Mouse (Mus musculus) erythroblast, embryonic 14.5 days (primary cell): Measurements from ENCODE around the gene Xrcc2. TPM values are rescaled to one million over a fixed set of nuclear protein-coding genes. Genes with fewer than 3 reads are reported as not detected.
"Not testable (repeated sequence)": the region's sequence is repeated elsewhere in the genome, so short reads cannot be mapped to it uniquely, and the experiment has no call there.

Source experiments
- H3K27me3 ChIP-seq: 2 replicates; pipeline ENCODE4 v1.6.1; 2012; ENCODE audit warnings: inconsistent platforms; ENCODE audit not compliant: control insufficient read depth
- H3K36me3 ChIP-seq: 2 replicates; pipeline ENCODE4 v1.6.1; 2012; ENCODE audit warnings: mild to moderate bottlenecking, inconsistent platforms; ENCODE audit not compliant: control insufficient read depth
- H3K4me1 ChIP-seq: 2 replicates; pipeline ENCODE4 v1.6.1; 2012; ENCODE audit warnings: inconsistent platforms; ENCODE audit not compliant: control insufficient read depth
- H3K4me3 ChIP-seq: replicated peaks from 2 replicates; pipeline ENCODE3; 2012; ENCODE audit warnings: moderate library complexity, mild to moderate bottlenecking, inconsistent platforms
- H3K9me3 ChIP-seq: 2 replicates; pipeline ENCODE4 v1.6.1; 2012; ENCODE audit warnings: low read length, inconsistent platforms, mixed read lengths; ENCODE audit not compliant: control insufficient read depth
- GATA1 ChIP-seq: IDR thresholded peaks from 2 replicates; pipeline ENCODE4 v1.6.1; 2012; ENCODE audit warnings: low read length, inconsistent platforms, mixed read lengths
- TAL1 ChIP-seq: IDR thresholded peaks from 3 replicates; pipeline ENCODE4 v1.6.1; 2012; ENCODE audit warnings: low read length, inconsistent platforms, mixed read lengths
- polyA plus RNA-seq: library from polyadenylated mRNA; stranded (reverse); fragments of >175 nt; gene quantifications from 2 replicates; pipeline ENCODE4 v1.2.3, GENCODE M21; 2012

The Xrcc2 gene
- 0.45 and 0.72 TPM in 2 replicates for polyA plus RNA-seq

- peak within 1 kb of the TSS; percentile 88 for H3K4me3 ChIP-seq
- no peak for TF ChIP-seq TAL1
- TF ChIP-seq GATA1 = no peak
Measured at GRCm38 (mm10) chr5:25705567-25706349, at the start of gene Xrcc2. Gene Xrcc2, minus strand, starts transcription at chr5:25705825.

DNA sequence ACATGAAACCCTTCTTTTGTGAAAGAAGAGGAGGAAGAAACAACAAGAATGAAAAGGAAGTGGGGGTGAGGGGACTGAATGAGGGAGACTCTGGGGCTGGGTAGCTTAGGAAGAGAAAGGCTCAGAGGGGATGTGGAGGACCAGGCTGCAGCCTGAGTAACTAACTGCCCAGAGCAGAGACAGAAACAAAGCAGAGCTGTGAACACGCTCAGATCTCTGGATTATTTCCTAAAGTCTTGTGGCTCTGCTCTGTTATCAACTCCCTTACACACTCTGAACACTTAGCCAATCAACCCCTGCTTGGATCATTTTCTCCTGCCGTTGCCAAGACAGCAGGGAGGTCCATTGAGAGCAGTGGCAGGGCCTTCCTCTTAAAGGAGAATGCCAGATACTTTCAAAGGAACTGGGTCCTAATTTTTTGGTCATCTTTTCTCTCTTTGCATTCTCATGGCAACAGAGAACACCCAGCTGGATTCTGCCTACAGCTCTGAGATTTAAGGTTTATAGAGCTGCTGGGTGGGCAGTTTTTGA, 48.7 kb upstream of the Xrcc2 start:
- Histone ChIP-seq H3K27me3 (no peaks in the 10 kb centered on the region), H3K4me3 (no peak overlapping the region), H3K36me3 (no peaks in the 10 kb centered on the region), H3K4me1 (peaks cover 1% of the 10 kb centered on the region), H3K9me3 (no peaks in the 10 kb centered on the region)
- TF ChIP-seq TAL1 = no peak

More at GRCm38 (mm10) chr5:25705567-25706349, at the start of gene Xrcc2:
- no peaks in the 10 kb centered on the region for H3K27me3 ChIP-seq
- peaks cover 26% of the 10 kb centered on the region for H3K4me1 ChIP-seq
- peaks cover 34% of the 10 kb centered on the region for H3K36me3 ChIP-seq
- no peaks in the 10 kb centered on the region for H3K9me3 ChIP-seq

DNA sequence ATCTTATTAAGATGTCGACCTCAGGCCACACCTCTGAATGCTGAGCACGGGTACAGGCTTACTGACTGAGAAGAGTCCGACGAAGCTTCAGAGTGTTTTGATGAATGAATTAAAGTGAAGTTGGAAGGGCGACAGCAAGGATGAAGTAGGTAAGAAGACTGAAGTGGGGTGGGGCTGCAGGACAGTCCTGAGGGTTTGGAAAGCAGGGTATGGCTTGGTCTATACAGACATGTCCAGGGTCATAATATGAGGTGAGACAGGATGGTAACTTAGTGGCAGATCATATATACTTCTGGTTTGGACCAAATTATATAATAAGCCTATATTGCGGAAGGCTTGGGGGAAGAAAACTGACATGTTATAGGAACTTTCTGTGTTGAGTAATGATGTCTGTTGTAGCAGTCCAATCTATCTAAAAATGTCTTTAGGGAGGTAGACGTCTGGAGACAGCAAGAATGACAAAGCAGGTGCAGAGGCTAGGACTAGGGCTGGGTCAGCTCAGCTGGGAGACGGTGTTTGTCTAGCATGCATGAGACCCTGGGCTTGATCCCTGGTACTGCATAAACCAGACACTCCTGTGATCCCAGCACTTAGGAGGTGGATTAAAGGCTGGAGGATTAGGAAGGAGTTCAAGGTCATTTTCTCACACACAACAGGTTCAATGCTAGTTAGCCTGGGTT, 48.1 kb upstream of the Xrcc2 start:
- H3K36me3 ChIP-seq = no peaks in the 10 kb centered on the region
- H3K4me1 ChIP-seq = no peaks in the 10 kb centered on the region
- no peaks in the 10 kb centered on the region for H3K9me3 ChIP-seq
- no peaks in the 10 kb centered on the region for H3K27me3 ChIP-seq
- no peak overlapping the region for H3K4me3 ChIP-seq
- TF ChIP-seq TAL1 = no peak
- no peak for TF ChIP-seq GATA1

DNA sequence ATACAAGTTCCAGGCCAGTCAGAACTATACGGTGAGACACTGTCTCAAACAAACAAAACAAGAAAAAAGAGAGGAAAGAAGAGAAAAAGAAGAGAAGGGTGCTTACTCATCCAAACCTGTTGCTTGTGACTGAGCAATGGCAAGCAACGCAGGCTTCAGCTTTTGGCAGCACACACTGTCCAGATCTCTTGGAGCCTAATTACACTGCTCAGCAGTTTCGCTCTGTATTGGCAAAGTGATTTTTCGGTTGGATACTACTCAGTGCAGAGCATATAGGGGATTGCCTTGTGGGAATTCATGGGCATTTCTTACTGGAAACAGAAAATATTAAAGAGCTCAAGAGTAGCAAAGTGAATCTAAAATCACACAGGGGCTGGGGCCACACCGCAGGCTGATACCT, 47.2 kb upstream of the Xrcc2 start:
- no peaks in the 10 kb centered on the region for H3K9me3 ChIP-seq
- H3K36me3 ChIP-seq = no peaks in the 10 kb centered on the region
- H3K4me3 ChIP-seq = no peak overlapping the region
- H3K4me1 ChIP-seq = no peaks in the 10 kb centered on the region
- no peaks in the 10 kb centered on the region for H3K27me3 ChIP-seq
- TF ChIP-seq TAL1 (no peak), GATA1 (no peak)

DNA sequence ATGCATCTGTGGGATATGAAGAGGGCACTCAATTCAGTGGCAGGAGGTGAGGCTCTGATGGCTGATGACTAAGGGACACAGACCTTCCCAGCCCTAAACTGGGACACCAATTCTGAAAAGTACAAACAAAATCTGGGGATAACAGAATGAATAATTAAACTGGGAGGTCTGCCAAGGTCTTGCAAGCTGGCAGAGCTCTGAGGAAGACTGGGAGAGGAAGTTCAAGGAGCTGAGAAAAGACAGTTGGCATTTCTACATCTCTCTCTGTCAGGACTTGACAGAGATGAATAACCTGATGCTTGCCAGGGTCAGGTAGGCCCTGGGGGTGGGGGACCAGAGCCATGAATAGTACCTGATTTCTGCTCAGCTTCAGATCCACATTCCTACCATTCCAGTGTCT, 45.9 kb upstream of the Xrcc2 start:
- Histone ChIP-seq H3K4me3 (no peak overlapping the region), H3K36me3 (no peaks in the 10 kb centered on the region), H3K27me3 (no peaks in the 10 kb centered on the region), H3K9me3 (no peaks in the 10 kb centered on the region), H3K4me1 (no peaks in the 10 kb centered on the region)
- no peak for TF ChIP-seq TAL1
- no peak for TF ChIP-seq GATA1

- no peaks in the 10 kb centered on the region for H3K9me3 ChIP-seq
- TF ChIP-seq GATA1 (no peak), TAL1 (no peak)
- H3K36me3 ChIP-seq = no peaks in the 10 kb centered on the region
- no peak overlapping the region for H3K4me3 ChIP-seq
- H3K4me1 ChIP-seq = no peaks in the 10 kb centered on the region
- no peaks in the 10 kb centered on the region for H3K27me3 ChIP-seq
Measured at GRCm38 (mm10) chr5:25748613-25749012, 43.0 kb upstream of the Xrcc2 start.

GRCm38 (mm10) chr5:25747904-25748303, 42.3 kb upstream of the Xrcc2 start:
- no peaks in the 10 kb centered on the region for H3K9me3 ChIP-seq
- TF ChIP-seq GATA1 (no peak), TAL1 (no peak)

GRCm38 (mm10) chr5:25738902-25739301, 33.3 kb upstream of the Xrcc2 start:
- H3K27me3 ChIP-seq, H3K36me3 ChIP-seq, H3K9me3 ChIP-seq, H3K4me3 ChIP-seq, H3K4me1 ChIP-seq: not testable (repeated sequence)

More at GRCm38 (mm10) chr5:25747904-25748303, 42.3 kb upstream of the Xrcc2 start:
- Histone ChIP-seq H3K36me3 (no peaks in the 10 kb centered on the region), H3K27me3 (no peaks in the 10 kb centered on the region), H3K4me1 (no peaks in the 10 kb centered on the region), H3K4me3 (no peak overlapping the region)

GRCm38 (mm10) chr5:25738448-25738847, 32.8 kb upstream of the Xrcc2 start:
- no peaks in the 10 kb centered on the region for H3K9me3 ChIP-seq
- H3K36me3 ChIP-seq = no peaks in the 10 kb centered on the region
- no peaks in the 10 kb centered on the region for H3K4me1 ChIP-seq
- no peaks in the 10 kb centered on the region for H3K27me3 ChIP-seq
- no peak overlapping the region for H3K4me3 ChIP-seq
- no peak for TF ChIP-seq TAL1
- no peak for TF ChIP-seq GATA1
